Mouse (Mus musculus) monocyte, adult 2 months (primary cell): ENCODE measurements around the gene Spaca6.
A peak's percentile ranks its signal among the peaks of the same experiment; 100 is the strongest.

Experiments
- DNase-seq, 2 experiments: peaks; one replicate each; pipeline ENCODE4 v3.0.0; 2022; ENCODE audit warnings: low spot score in 2 of 2, low read depth in 1 of 2

Spaca6 gene

GRCm38 (mm10) chr17:17826751-17827657 is at the start of gene Spaca6:
Gene Spaca6 (plus strand): TSS chr17:17827158.
- DNase-seq = no peak

- DNase-seq = no peak
Measured at GRCm38 (mm10) chr17:17790866-17791630, 35.9 kb upstream of the Spaca6 start.

DNA sequence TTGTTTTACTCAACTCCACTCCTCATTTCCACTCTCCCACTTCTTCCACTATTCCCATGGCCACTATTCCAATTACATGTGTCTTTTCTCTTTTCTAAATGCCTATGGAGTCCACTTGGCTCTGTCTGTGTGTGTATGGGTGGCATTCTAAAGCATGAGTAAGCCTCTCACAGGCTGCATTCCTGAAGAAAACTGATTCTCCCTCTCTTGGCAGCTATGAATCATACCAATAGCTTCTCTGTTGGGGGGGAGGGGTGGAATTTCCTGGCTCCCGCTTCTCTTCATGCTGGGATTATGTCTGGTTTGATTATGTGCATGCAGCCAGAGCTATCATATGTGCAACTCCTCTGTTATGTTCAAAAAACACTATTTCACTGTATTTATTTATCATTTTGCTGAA is 34.4 kb upstream of the Spaca6 start:
- DNase-seq = no peak

GRCm38 (mm10) chr17:17795527-17795926 is 31.4 kb upstream of the Spaca6 start:
- DNase-seq = no peak

DNA sequence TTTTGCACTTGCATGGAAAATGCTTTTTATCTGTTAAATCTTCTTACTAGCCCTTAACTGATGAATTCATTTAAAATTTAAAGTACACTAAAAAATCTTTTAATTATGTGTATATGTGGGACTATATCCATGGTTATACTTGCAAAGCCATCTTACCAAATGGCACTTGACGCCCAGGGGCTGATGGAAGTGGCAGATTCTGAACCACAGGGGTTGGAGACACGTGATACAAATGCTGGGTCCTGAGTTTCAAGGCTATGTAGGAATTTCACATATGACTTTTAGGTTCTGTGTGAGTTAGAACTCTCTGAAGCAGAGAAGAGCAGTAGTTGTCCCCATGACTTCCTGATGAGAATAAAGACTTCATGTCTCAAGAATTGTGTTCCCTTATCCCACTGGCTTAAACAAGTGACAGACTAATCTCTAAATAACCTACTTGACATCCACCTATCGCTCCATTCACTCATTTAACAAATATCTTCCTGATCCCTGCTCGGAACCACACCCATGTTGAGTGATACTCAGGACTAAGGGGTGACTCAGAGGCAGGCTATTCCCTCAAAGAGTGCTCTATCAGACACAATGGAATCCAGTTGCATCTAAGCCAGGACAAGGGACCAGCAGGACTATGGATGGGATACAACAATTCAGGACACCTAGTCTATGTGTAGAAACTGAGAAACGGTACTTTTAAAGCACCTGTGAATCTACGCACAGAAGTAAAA is 3.2 kb upstream of the Spaca6 start:
- no peak for DNase-seq

GRCm38 (mm10) chr17:17825921-17826591 is 902 bp upstream of the Spaca6 start:
- no peak for DNase-seq

DNA sequence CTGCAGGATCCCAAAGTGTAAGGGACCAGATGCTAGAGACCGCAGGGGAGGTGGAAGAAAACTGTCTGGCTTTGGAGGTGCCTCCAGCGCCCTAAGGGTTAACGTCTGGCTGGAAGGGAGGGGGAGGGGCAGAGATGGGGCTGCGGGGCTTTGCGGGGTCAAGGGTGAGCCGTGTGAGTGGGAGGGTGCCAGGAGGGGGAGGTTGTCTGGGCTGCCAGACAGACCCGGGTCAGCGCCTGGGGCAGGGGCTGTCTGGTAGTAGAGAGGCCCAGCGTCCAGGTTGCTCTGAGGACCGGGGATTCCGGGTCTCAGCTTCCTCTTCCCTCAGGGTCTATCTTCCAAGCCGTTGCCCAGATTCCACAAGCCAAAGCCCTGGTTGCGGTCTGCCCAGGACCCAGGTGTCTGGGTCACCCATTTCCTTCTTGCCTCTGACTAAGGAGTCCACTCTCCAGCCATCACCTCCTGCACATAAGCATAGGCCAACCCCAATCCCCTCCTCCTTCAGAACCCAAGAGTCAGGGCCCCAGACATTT is 766 bp downstream of the Spaca6 start:
- no peak for DNase-seq

DNA sequence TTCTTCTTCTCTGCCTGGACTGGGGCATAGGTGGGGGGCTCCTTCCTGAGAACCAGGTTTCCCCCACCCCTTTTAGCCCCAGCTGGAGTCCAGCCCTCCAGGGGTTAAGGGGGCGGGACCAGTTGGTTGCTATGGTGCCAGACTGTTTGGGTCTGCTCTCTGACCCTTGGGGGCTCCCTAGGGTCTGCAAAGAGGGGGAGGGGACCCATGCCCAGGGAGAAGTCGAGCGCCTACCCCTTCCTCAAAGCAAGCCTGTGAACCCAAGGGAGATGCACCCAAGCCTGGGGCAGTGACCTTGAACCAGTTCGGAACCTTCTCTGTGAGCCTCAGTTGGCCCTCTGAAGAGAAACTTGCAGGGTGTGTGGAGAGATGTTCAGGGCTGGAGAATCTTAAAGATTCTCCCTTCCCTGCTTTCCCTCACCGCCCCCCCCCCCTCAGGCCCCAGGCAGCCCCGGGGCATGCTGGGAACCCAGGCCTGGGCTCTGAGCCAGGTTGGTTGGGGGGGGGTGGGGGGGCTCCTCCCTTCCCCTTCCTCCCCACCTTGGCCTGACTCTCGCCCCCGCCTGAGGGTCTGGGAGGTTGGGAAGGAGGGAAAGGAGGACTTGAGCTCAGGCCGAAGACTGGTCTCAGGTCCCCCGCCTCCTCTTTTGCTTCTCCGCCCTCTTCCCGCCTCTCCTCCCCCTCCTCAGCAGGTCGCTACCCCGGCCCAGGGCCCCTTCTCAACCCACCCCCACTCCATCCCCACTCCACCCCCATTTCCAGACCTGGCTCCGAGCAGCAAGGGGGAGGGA is 1.4 kb downstream of the Spaca6 start:
- DNase-seq = no peak

GRCm38 (mm10) chr17:17829052-17829785 is 2.3 kb downstream of the Spaca6 start:
- no peak for DNase-seq

GRCm38 (mm10) chr17:17829816-17830535 is 3.0 kb downstream of the Spaca6 start:
- no peak for DNase-seq

- DNase-seq = no peak
Measured at GRCm38 (mm10) chr17:17830731-17831130, 3.8 kb downstream of the Spaca6 start.

DNA sequence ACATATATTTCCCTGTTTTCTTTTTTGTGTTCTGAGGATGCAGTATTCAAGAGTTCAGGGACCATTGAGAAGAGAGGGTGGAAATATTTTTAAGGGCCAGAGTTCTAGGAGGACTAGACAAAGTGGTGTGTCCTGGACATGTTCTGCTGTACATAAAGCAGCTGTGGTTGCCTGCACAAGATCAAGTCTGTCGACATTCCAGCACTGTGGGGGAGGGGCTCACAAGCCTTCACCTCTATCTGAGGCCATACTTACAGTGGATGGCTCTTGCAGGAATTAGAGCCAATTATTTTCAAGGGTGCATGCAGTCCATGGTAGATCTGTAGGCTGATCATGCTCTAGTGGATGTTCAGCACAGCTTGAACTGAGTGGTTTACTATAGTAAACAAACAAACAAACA is 7.9 kb downstream of the Spaca6 start:
- DNase-seq = no peak

GRCm38 (mm10) chr17:17836101-17836500 is 9.1 kb downstream of the Spaca6 start:
- DNase-seq = no peak

DNA sequence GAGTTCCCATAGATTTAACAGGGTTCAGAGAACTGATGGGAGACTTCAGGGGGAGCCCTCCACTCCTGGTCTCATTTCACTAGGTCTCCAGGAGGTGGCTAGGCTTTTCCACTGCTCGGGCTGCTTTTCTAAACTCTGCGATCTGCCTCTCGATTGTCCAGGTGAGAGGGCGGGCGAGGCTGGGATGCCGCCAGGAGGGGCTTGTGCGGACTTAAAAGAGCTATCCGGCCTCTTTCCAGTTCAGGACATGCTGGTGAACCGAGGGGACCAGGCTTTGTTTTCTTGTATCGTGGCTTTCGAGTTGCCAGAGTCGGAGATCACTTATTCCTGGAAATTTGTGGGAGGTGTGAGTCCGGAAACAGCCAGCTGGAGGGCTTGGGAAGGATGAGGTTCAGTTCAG is 10.5 kb downstream of the Spaca6 start:
- no peak for DNase-seq

DNA sequence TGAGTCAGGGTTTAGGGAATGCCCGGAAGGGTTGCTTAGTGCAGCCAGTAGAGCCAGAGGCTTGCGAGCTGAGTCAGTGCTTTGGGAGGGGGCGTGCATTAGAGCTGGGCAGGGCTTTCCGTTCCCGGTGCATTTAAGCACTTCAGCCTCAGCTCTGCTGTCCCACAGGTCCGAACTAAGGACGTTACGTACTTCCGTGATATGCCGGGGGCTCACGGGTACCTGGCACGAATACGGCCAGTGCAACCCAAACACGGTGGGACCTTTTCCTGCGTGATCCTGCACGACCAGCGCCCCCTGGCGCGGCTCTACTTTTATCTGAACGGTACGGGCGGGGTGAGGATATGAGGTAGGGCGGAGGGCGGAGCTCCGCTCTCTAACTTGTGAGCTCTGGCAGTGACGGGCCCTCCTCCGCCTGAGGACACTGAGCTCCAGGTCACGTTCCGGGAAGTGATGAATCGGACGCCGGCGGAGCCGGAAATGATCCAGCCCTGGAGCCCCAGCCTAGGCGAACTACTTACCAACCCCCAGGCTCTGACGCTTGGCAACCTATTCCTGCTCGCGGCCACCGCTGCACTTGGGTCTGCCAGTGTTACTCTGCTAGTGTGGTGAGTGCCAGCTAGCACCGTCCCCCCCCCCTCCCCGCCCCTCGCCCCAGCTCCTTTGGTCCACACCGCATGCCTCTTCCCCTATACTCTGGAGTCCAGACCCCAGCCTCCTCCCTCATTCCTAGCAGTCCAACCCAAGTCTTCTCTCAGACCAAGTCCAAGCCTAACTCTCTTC is 11.2 kb downstream of the Spaca6 start:
- peak; percentile 83 to 84 for DNase-seq

DNA sequence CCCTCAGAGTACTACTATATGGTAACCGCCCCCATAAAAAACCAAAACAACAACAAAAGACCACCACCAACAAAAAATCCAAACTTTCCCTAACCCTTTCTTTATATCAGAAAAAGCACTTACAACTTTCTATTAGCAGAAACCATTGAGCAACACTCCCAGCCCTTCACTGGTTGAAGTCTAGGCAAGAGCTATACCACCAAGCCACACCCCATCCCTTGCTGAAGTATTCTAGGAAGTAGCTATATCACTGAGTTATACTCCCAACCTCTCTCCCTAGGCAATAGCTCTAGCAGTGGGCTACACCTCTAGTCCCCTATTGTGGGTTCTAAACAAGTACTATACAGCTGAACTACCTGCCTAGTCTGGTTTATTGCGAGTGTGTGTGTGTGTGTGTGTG is 12.3 kb downstream of the Spaca6 start:
- no peak for DNase-seq

DNA sequence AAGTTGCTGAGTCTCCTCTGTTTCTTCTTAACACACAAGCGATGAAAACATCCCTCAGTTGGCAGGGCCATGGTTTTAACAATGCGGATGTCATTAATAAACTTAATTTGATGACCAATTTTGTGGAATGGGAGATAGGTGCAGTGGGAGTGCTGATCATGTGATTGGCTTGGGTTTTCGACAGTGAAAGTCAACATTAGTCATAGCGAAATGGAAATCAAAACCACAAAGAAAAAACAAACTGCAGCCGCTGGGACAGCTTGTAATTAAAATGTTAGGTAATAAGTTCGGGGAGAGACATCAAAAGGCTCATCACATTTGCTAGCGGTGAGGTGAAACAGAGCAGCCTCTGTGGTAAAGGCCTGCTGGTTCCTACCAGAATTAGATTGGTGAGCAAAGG is 13.8 kb downstream of the Spaca6 start:
- no peak for DNase-seq
